ENCODE assay signal across 8 mouse cellular contexts in genomic region chr6:29853213-29853899, GRCm38 (mm10).
DNase-seq lines count a peak whose midpoint lies in the region; ATAC-seq lines count a peak whose summit lies in the region.

No protein-coding gene starts in this region.

- H3K4me1 ChIP-seq in brown adipose tissue, adult 24 weeks (ENCODE audit: control insufficient read depth, insufficient read depth, insufficient read length, low read length), result no peaks in the 10 kb centered on the region; the same call in 1 of the 2 replicates
- H3K4me1 ChIP-seq in heart, embryonic 14.5 days (ENCODE audit: control insufficient read depth in 2 of 2, insufficient read depth in 2 of 2, low read length in 2 of 2), result peaks cover 9 to 18% of the 10 kb centered on the region in 2 experiments
- H3K4me1 ChIP-seq in liver, embryonic 11.5 days (replicated peaks; ENCODE audit: control insufficient read depth, insufficient read depth, low read length), result peaks cover 20% of the 10 kb centered on the region
- no peaks in the 10 kb centered on the region for H3K4me1 ChIP-seq in neural tube, embryonic 11.5 days (ENCODE audit: control insufficient read depth, insufficient read depth, low read length)

- no peaks in the 10 kb centered on the region for H3K27me3 ChIP-seq in heart, embryonic 14.5 days (ENCODE audit: control insufficient read depth, insufficient read depth, low read length)
- no peaks in the 10 kb centered on the region for H3K27me3 ChIP-seq in liver, embryonic 11.5 days (replicated peaks; ENCODE audit: control insufficient read depth, insufficient read depth, low read length)
- no peaks in the 10 kb centered on the region for H3K27me3 ChIP-seq in neural tube, embryonic 11.5 days (ENCODE audit: control insufficient read depth, insufficient read depth, low read length)

- H3K9ac ChIP-seq in heart, embryonic 14.5 days (ENCODE audit: low read length), result peak overlapping the region; percentile 60
- no peak overlapping the region for H3K9ac ChIP-seq in liver, embryonic 11.5 days (ENCODE audit: low read depth, low read length)
- H3K9ac ChIP-seq in neural tube, embryonic 11.5 days (ENCODE audit: low read length), result peak overlapping the region; percentile 47

- peak; percentile 92 for ATAC-seq in CD4-positive, CD25-positive, alpha-beta regulatory T cell, adult 4 months
- no peak for ATAC-seq in heart, embryonic 14.5 days (ENCODE audit: insufficient number of reproducible peaks, insufficient read depth, low FRiP score, low read depth)
- peak; percentile 25; the same call in 1 of the 2 replicates for ATAC-seq in liver, embryonic 11.5 days (replicated peaks; ENCODE audit: low FRiP score)
- ATAC-seq in neural tube, embryonic 11.5 days (ENCODE audit: insufficient read depth, low FRiP score, low TSS enrichment), result peak; percentile 68

- no peak overlapping the region for H3K27ac ChIP-seq in brown adipose tissue, adult 24 weeks (replicated peaks; ENCODE audit: low read depth, low read length)
- H3K27ac ChIP-seq in heart, embryonic 14.5 days (replicated peaks in 1 of 2; ENCODE audit: control insufficient read depth in 1 of 2, insufficient read depth in 1 of 2, low read depth in 2 of 2, low read length in 2 of 2), result peak overlapping the region in 1 of 2 experiments; percentile 16; a peak in 1 of 4 replicates
- no peak overlapping the region for H3K27ac ChIP-seq in liver, embryonic 11.5 days (ENCODE audit: low read depth, low read length)
- no peak overlapping the region for H3K27ac ChIP-seq in neural tube, embryonic 11.5 days (ENCODE audit: low read depth, low read length)

- WGBS in heart, embryonic 14.5 days, result 28% methylated on average over 12 of the region's 12 CpGs
- 24% methylated on average over 12 of the region's 12 CpGs for WGBS in liver, embryonic 11.5 days
- WGBS in neural tube, embryonic 11.5 days, result 36% methylated on average over 12 of the region's 12 CpGs

- peak overlapping the region; percentile 59 for H3K4me2 ChIP-seq in heart, embryonic 14.5 days (ENCODE audit: low read length)
- peak overlapping the region; percentile 43 for H3K4me2 ChIP-seq in liver, embryonic 11.5 days
- no peak overlapping the region for H3K4me2 ChIP-seq in neural tube, embryonic 11.5 days (ENCODE audit: low read depth)

- peak; percentile 57 for DNase-seq in fibroblast of lung, adult 2 months (ENCODE audit: low read depth)
- DNase-seq in kidney, postnatal 10 days, result peak; percentile 88
- DNase-seq in liver, embryonic 11.5 days (ENCODE audit: low spot score), result peak; percentile 64
- DNase-seq in neural tube, embryonic 11.5 days (ENCODE audit: low spot score), result peak; percentile 82
- peak; percentile 31 for DNase-seq in telencephalon, adult 2 months (ENCODE audit: low read depth, low spot score)

- H3K9me3 ChIP-seq in heart, embryonic 14.5 days (ENCODE audit: control insufficient read depth, low read length), result no peaks in the 10 kb centered on the region
- no peaks in the 10 kb centered on the region for H3K9me3 ChIP-seq in liver, embryonic 11.5 days (ENCODE audit: control insufficient read depth, low read length)
- H3K9me3 ChIP-seq in neural tube, embryonic 11.5 days (ENCODE audit: control insufficient read depth, low read length), result no peaks in the 10 kb centered on the region

- no peaks in the 10 kb centered on the region for H3K36me3 ChIP-seq in heart, embryonic 14.5 days (ENCODE audit: control insufficient read depth, insufficient read depth, low read length)
- H3K36me3 ChIP-seq in liver, embryonic 11.5 days (ENCODE audit: control insufficient read depth, insufficient read depth, low read length), result no peaks in the 10 kb centered on the region
- no peaks in the 10 kb centered on the region for H3K36me3 ChIP-seq in neural tube, embryonic 11.5 days (ENCODE audit: control insufficient read depth, insufficient read depth, low read length)

- H3K4me3 ChIP-seq in brown adipose tissue, adult 24 weeks (ENCODE audit: insufficient read depth, low read depth, low read length), result peak overlapping the region; percentile 25
- H3K4me3 ChIP-seq in heart, embryonic 14.5 days (ENCODE audit: control insufficient read depth in 1 of 2, insufficient read depth in 1 of 2, low read depth in 1 of 2, low read length in 2 of 2), result peak overlapping the region; percentile 11 to 20; a peak in 3 of 4 replicates
- no peak overlapping the region for H3K4me3 ChIP-seq in liver, embryonic 11.5 days (ENCODE audit: low read depth, low read length)
- H3K4me3 ChIP-seq in neural tube, embryonic 11.5 days (ENCODE audit: low read depth, low read length), result no peak overlapping the region

Comparison
In these comparisons a context has a peak if more than half of its experiments do, and no peak if none do; other contexts are left out.
1. H3K4me3 ChIP-seq: peak in brown adipose tissue, adult 24 weeks (single experiment) and heart, embryonic 14.5 days (2 of 2); none in liver, embryonic 11.5 days (single experiment) and neural tube, embryonic 11.5 days (single experiment).
2. DNase-seq: peak in every context shown above with its lines; median percentile 88 in kidney, postnatal 10 days; 82 in neural tube, embryonic 11.5 days; 64 in liver, embryonic 11.5 days; 57 in fibroblast of lung, adult 2 months; 31 in telencephalon, adult 2 months.